Mouse (Mus musculus) megakaryocyte progenitor cell, adult 5-6 weeks (primary cell): ENCODE measurements at regions not wholly inside any gene's neighbourhood (a gene's known extent, or its start where the extent isn't known, plus 50 kb on each side); places are given as distances from the start of the nearest gene placed in this dataset.

Experiments used
- ATAC-seq: replicated peaks from 2 replicates; pipeline ENCODE4 v1.8.0; 2016; ENCODE audit warnings: mild to moderate bottlenecking, moderate TSS enrichment, inconsistent platforms; ENCODE audit not compliant: poor library complexity

GRCm38 (mm10) chr11:48178943-48179342 is 190.2 kb upstream of the Sgcd start:
- no peak for ATAC-seq

- no peak for ATAC-seq
Observed at GRCm38 (mm10) chr11:48178174-48178573, 189.4 kb upstream of the Sgcd start.

GRCm38 (mm10) chr11:48176451-48176850 is 187.7 kb upstream of the Sgcd start:
- ATAC-seq = no peak

- ATAC-seq = no peak
Observed at GRCm38 (mm10) chr11:48152219-48152618, 163.4 kb upstream of the Sgcd start.

- no peak for ATAC-seq
Observed at GRCm38 (mm10) chr11:48133335-48133734, 144.6 kb upstream of the Sgcd start.

- no peak for ATAC-seq
Observed at GRCm38 (mm10) chr11:48098063-48098462, 109.3 kb upstream of the Sgcd start.

- ATAC-seq = no peak
Observed at GRCm38 (mm10) chr11:48097455-48097854, 108.7 kb upstream of the Sgcd start.

- ATAC-seq = no peak
Observed at GRCm38 (mm10) chr11:48067072-48067471, 78.3 kb upstream of the Sgcd start.

GRCm38 (mm10) chr11:48063719-48064118 is 75.0 kb upstream of the Sgcd start:
- ATAC-seq = no peak

- ATAC-seq = no peak
Observed at GRCm38 (mm10) chr11:48061501-48061900, 72.7 kb upstream of the Sgcd start.

GRCm38 (mm10) chr11:48051156-48051866 is 62.5 kb upstream of the Sgcd start:
- no peak for ATAC-seq

GRCm38 (mm10) chr11:48048311-48048710 is 59.5 kb upstream of the Sgcd start:
- ATAC-seq = no peak
